Mouse (Mus musculus): Measurements from ENCODE around the gene Slc39a3.

The Slc39a3 gene

DNA sequence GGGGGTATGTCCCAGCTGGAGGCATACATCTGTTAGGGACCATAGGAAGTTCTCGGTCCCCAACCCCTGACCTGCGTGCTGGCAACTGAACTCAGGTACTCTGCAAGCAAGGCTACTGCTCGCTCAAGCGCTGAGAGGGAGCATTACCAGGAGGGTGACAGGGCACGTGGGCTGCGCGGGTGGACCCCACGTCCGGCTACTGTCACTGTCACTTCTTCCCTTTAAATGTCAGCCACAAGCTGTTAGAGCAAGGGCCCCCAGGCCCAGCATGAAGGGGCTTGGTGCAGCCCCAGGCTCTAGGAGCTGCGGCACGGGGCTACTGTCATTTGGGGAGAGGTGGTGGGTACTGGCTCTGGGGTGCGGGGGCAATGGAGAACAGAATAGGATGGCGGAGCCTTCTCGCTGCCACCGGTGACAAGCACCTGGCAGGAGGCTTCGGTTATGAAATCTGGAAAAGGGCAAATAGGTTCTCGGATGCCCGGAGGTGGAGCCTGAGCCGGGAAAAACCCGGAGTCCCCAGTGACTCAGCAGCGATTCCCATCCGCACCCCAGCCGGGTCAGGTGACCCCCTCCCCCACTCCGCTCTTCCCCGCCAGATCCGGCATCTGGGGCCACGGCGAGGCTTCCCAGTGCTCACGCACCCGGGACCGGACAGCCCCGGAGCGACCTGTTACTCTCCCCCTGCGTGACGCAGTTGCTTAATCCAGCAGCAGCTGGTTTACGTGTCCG lies 51.8 kb downstream of the Slc39a3 start:
- DNase-seq (ENCODE audit: low read depth, low spot score), result no peak

DNA sequence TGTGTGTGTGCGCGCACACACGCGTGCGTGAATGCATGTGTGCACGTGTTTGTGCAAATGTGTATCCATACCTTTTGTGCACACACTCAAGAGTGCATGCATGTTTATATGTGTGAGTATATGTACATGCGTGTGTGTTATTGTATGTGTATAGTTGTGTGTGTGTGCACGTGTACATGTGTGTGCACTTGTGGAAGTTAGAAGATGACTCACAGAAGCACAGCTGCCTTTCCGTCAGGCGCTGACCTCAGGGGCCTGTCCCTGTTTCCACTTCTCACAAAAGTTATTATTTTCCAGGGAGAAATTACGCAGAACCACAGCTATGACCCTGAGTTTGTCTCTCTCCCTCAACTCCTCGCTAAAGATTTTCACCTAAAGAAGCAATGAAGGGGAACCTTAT lies 53.0 kb downstream of the Slc39a3 start:
- DNase-seq (ENCODE audit: low read depth, low spot score), result no peak

- no peak for DNase-seq (ENCODE audit: low read depth, low spot score)
Observed at GRCm38 (mm10) chr10:80982381-80982780, 54.8 kb downstream of the Slc39a3 start.

- DNase-seq (ENCODE audit: low read depth, low spot score), result no peak
Observed at GRCm38 (mm10) chr10:80981564-80982112, 55.6 kb downstream of the Slc39a3 start.
